Mouse (Mus musculus) CH12.LX (cell line): ENCODE measurements around the gene Zfp799. TPM values are rescaled to one million over a fixed set of nuclear protein-coding genes. Genes with fewer than 3 reads are reported as not detected.

Experiments used
- DNase-seq: peaks from one replicate; pipeline ENCODE4 v3.0.0-alpha.2; 2013; ENCODE audit errors: extremely low read depth
- H3K27ac ChIP-seq: 2 replicates; pipeline ENCODE4 v1.5.1; 2012; ENCODE audit warnings: low read depth, mild to moderate bottlenecking, control low read depth, moderate library complexity; ENCODE audit not compliant: insufficient read depth
- H3K27me3 ChIP-seq: replicated peaks from 2 replicates; pipeline ENCODE3; 2012; ENCODE audit warnings: inconsistent platforms
- H3K36me3 ChIP-seq, 2 experiments: replicated peaks in 1 of 2; 2 replicates each; pipeline versions ENCODE3 to v1.6.1; 2012; ENCODE audit warnings: inconsistent platforms in 1 of 2, low read length in 1 of 2, mild to moderate bottlenecking in 1 of 2, mixed read lengths in 1 of 2, moderate library complexity in 1 of 2; ENCODE audit not compliant: control insufficient read depth in 1 of 2, insufficient read depth in 1 of 2
- H3K4me1 ChIP-seq, 2 experiments: 2 replicates each; pipeline ENCODE4 v1.6.1; 2012; ENCODE audit warnings: inconsistent platforms in 1 of 2, moderate library complexity in 1 of 2; ENCODE audit not compliant: insufficient read depth in 2 of 2, control insufficient read depth in 1 of 2
- H3K4me2 ChIP-seq: 2 replicates; pipeline ENCODE4 v1.6.1; 2012; ENCODE audit warnings: low read depth, mild to moderate bottlenecking, control low read depth; ENCODE audit not compliant: poor library complexity, insufficient read depth, severe bottlenecking
- H3K4me3 ChIP-seq, 3 experiments: fragments of 150-350 bp in 1 of 3; sonication (generic) in 1 of 3; replicated peaks in 1 of 3; 2 replicates each; pipeline versions ENCODE3 to v1.5.1; 2011 to 2012; ENCODE audit warnings: low read depth in 2 of 3, low read length in 2 of 3, mild to moderate bottlenecking in 2 of 3, moderate library complexity in 2 of 3, control low read depth in 1 of 3, improper control_type of control experiment in 1 of 3, inconsistent platforms in 1 of 3, mixed read lengths in 1 of 3; ENCODE audit not compliant: poor library complexity in 1 of 3
- H3K79me2 ChIP-seq: replicated peaks from 2 replicates; pipeline ENCODE4 v1.6.1; 2012; ENCODE audit warnings: mild to moderate bottlenecking, moderate library complexity; ENCODE audit not compliant: control insufficient read depth, poor library complexity, insufficient read depth, severe bottlenecking; ENCODE audit errors: extremely low read depth
- H3K9ac ChIP-seq: 2 replicates; pipeline ENCODE4 v1.6.1; 2012; ENCODE audit warnings: low read depth, mild to moderate bottlenecking, control low read depth, moderate library complexity; ENCODE audit not compliant: insufficient read depth
- H3K9me3 ChIP-seq: replicated peaks from 2 replicates; pipeline ENCODE3; 2012; ENCODE audit warnings: low read length, inconsistent platforms, mixed read lengths
- CTCF ChIP-seq, 2 experiments: IDR thresholded peaks in 1 of 2; conservative IDR thresholded peaks in 1 of 2; 2 replicates each; pipeline ENCODE4 v1.5.1; 2011 to 2012; ENCODE audit warnings: low read depth in 2 of 2, low read length in 2 of 2, improper control_type of control experiment in 1 of 2, inconsistent platforms in 1 of 2, mild to moderate bottlenecking in 1 of 2, moderate library complexity in 1 of 2
- E2F4 ChIP-seq: IDR thresholded peaks from 2 replicates; pipeline ENCODE4 v1.6.1; 2011; ENCODE audit warnings: low read depth, low read length, improper control_type of control experiment; ENCODE audit not compliant: insufficient replicate concordance
- EP300 ChIP-seq: IDR thresholded peaks from 2 replicates; pipeline ENCODE4 v1.6.1; 2011; ENCODE audit warnings: low read length, improper control_type of control experiment
- ETS1 ChIP-seq: conservative IDR thresholded peaks from 2 replicates; pipeline ENCODE4 v1.6.1; 2012; ENCODE audit warnings: low read depth, mild to moderate bottlenecking, inconsistent platforms, low read length, improper control_type of control experiment, moderate library complexity
- GABPA ChIP-seq: IDR thresholded peaks from 2 replicates; pipeline ENCODE4 v1.6.1; 2012; ENCODE audit warnings: low read depth, low read length, improper control_type of control experiment, inconsistent platforms; ENCODE audit not compliant: insufficient replicate concordance
- HCFC1 ChIP-seq: IDR thresholded peaks from 2 replicates; pipeline ENCODE4 v1.6.1; 2012; ENCODE audit warnings: low read depth, mild to moderate bottlenecking, inconsistent platforms, low read length, improper control_type of control experiment
- JUN ChIP-seq: IDR thresholded peaks from 2 replicates; pipeline ENCODE4 v1.6.1; 2011; ENCODE audit warnings: low read depth, mild to moderate bottlenecking, low read length, improper control_type of control experiment, moderate library complexity; ENCODE audit not compliant: insufficient read depth
- MEF2A ChIP-seq: IDR thresholded peaks from 2 replicates; pipeline ENCODE4 v1.6.1; 2014; ENCODE audit warnings: low read depth, mild to moderate bottlenecking, inconsistent platforms, low read length, improper control_type of control experiment, borderline replicate concordance
- MXI1 ChIP-seq: IDR thresholded peaks from 2 replicates; pipeline ENCODE4 v1.6.1; 2011; ENCODE audit warnings: mild to moderate bottlenecking, low read depth, low read length, improper control_type of control experiment
- PAX5 ChIP-seq: IDR thresholded peaks from 2 replicates; pipeline ENCODE4 v1.6.1; 2012; ENCODE audit warnings: low read length, inconsistent platforms, mixed read lengths
- POLR2A ChIP-seq: IDR thresholded peaks from 2 replicates; pipeline ENCODE4 v1.6.1; 2011; ENCODE audit warnings: low read depth, mild to moderate bottlenecking, improper control_type of control experiment, low read length
- RAD21 ChIP-seq: IDR thresholded peaks from 2 replicates; pipeline ENCODE4 v1.6.1; 2011; ENCODE audit warnings: low read depth, mild to moderate bottlenecking, low read length, improper control_type of control experiment, moderate library complexity
- RCOR1 ChIP-seq: conservative IDR thresholded peaks from 2 replicates; pipeline ENCODE4 v1.6.1; 2012; ENCODE audit warnings: low read depth, mild to moderate bottlenecking, inconsistent platforms, low read length, improper control_type of control experiment
- SIN3A ChIP-seq: IDR thresholded peaks from 2 replicates; pipeline ENCODE4 v1.6.1; 2012; ENCODE audit warnings: low read length, improper control_type of control experiment, inconsistent platforms
- SMC3 ChIP-seq: IDR thresholded peaks from 2 replicates; pipeline ENCODE4 v1.6.1; 2011; ENCODE audit warnings: low read depth, low read length, improper control_type of control experiment
- TCF12 ChIP-seq: IDR thresholded peaks from 2 replicates; pipeline ENCODE4 v1.6.1; 2014; ENCODE audit warnings: low read depth, mild to moderate bottlenecking, inconsistent platforms, low read length, improper control_type of control experiment
- USF2 ChIP-seq: conservative IDR thresholded peaks from 2 replicates; pipeline ENCODE4 v1.6.1; 2011; ENCODE audit warnings: low read depth, low read length, improper control_type of control experiment
- ZMIZ1 ChIP-seq: IDR thresholded peaks from 2 replicates; pipeline ENCODE4 v1.6.1; 2012; ENCODE audit warnings: low read depth, mild to moderate bottlenecking, inconsistent platforms, low read length, improper control_type of control experiment
- dilution Hi-C: fragments of 300-500 bp; cut with MboI; formaldehyde crosslinking; loops from 2 replicates; pipeline ENCODE4 v1.14.3; 2020; ENCODE audit warnings: low sequenced_read_pairs; ENCODE audit not compliant: extremely low pct_unique_long_range_greater_than_20kb, extremely low pct_ligation_motif_present
- in situ Hi-C: fragments of 300-500 bp; cut with MboI; formaldehyde crosslinking; loops from 3 replicates; pipeline ENCODE4 v1.14.3; 2019; ENCODE audit warnings: low sequenced_read_pairs, low pct_ligation_motif_present, low pct_unique_long_range_greater_than_20kb, mixed read lengths
- polyA plus RNA-seq: library from polyadenylated mRNA; unstranded; fragments of >175 nt; gene quantifications from 2 replicates; pipeline ENCODE4 v1.2.1, GENCODE M21; 2012; ENCODE audit warnings: low read depth; ENCODE audit not compliant: insufficient read length
- total RNA-seq, 2 experiments: library from RNA; depleted of rRNA; stranded (reverse); fragments of 300-350 nt in 1 of 2; fragments of >200 nt in 1 of 2; gene quantifications; 2 replicates each; pipeline ENCODE4 v1.2.3; 2012 to 2014

Gene Zfp799
- total and polyA plus RNA-seq, 3 experiments, result 6.2 to 9.5 (median 9.0) TPM

GRCm38 (mm10) chr17:32830418-32830782, 339 bp upstream of the Zfp799 start:
- no peaks in the 10 kb centered on the region for H3K27me3 ChIP-seq
- peaks cover 17% of the 10 kb centered on the region for H3K79me2 ChIP-seq
- no peaks in the 10 kb centered on the region for H3K9me3 ChIP-seq
- peak overlapping the region; percentile 65; the same call in 1 of the 2 replicates for H3K9ac ChIP-seq
- dilution Hi-C loops, result no loop called here
- TF ChIP-seq CTCF (conservative IDR thresholded peaks at IDR 0.05 in 1 of 2, IDR thresholded peaks at IDR 0.05 in 1 of 2; ENCODE audit: low read depth in 2 of 2, low read length in 2 of 2) (no peak), EP300 (no peak), GABPA (no peak), MXI1 (no peak), ETS1 (no peak), USF2 (no peak), RCOR1 (no peak), SMC3 (no peak), JUN (no peak)
- H3K36me3 ChIP-seq, result peaks cover 0 to 8% of the 10 kb centered on the region in 2 experiments
- no peak overlapping the region for H3K27ac ChIP-seq
- in situ Hi-C loops, result no loop called here
- H3K4me2 ChIP-seq, result peak overlapping the region; percentile 79
- peaks cover 2 to 15% of the 10 kb centered on the region in 2 experiments; a peak in 2 of 4 replicates for H3K4me1 ChIP-seq
- DNase-seq, result no peak
- H3K4me3 ChIP-seq, result peak overlapping the region; percentile 90 to 93 (median 91)

- no peaks in the 10 kb centered on the region for H3K9me3 ChIP-seq
- TF ChIP-seq HCFC1 (no peak), POLR2A (no peak), PAX5 (no peak), CTCF (conservative IDR thresholded peaks at IDR 0.05 in 1 of 2, IDR thresholded peaks at IDR 0.05 in 1 of 2; ENCODE audit: low read depth in 2 of 2, low read length in 2 of 2) (no peak), RAD21 (no peak), E2F4 (no peak), ZMIZ1 (no peak), SMC3 (no peak), MEF2A (no peak), TCF12 (no peak), SIN3A (no peak)
- H3K9ac ChIP-seq, result no peak overlapping the region
- no peak overlapping the region for H3K4me2 ChIP-seq
- DNase-seq, result no peak
- no peaks in the 10 kb centered on the region for H3K79me2 ChIP-seq
- H3K27ac ChIP-seq, result no peak overlapping the region
- dilution Hi-C loops, result no loop called here
- H3K36me3 ChIP-seq, result peaks cover 25 to 57% of the 10 kb centered on the region in 2 experiments
- no peak overlapping the region for H3K4me3 ChIP-seq
- H3K27me3 ChIP-seq, result no peaks in the 10 kb centered on the region
- H3K4me1 ChIP-seq, result peaks cover 0 to 14% of the 10 kb centered on the region in 2 experiments; a peak in 2 of 4 replicates
- in situ Hi-C loops, result no loop called here
Measured at GRCm38 (mm10) chr17:32816074-32816784, 13.8 kb downstream of the Zfp799 start.
